Mouse (Mus musculus) cerebellum, adult (tissue): Measurements from ENCODE around the gene Gabrr2.
"Not testable (repeated sequence)": the region's sequence is repeated elsewhere in the genome, so short reads cannot be mapped to it uniquely, and the experiment has no call there.

Experiments
- ATAC-seq: cut with Nextera tagmentation; 2 replicates; pipeline ENCODE4 v1.9.2; 2017; ENCODE audit warnings: mild to moderate bottlenecking, moderate library complexity, mixed read lengths; ENCODE audit not compliant: insufficient number of reproducible peaks, low FRiP score, low TSS enrichment

Gabrr2 gene

DNA sequence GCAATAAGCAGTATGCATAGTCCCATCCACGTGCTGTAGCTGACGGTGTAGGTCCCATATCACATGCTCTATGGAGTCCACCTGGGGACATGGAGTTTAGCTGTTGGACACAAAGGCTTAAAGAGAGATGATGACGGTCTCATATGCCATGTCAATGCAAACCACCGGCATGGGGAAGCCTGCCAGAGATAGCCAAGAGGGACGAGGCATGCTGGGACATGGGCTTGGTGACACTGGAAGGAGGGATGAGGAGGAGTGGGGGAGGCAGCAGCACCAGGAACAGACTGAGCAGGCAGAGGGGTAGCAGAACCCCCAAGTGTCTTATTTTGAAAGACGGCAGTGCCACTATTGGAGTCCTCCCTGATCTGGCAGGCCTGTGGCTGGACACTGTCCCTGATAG is 5.0 kb downstream of the Gabrr2 start:
- ATAC-seq: no peak

GRCm38 (mm10) chr4:33068894-33069293 is 6.1 kb downstream of the Gabrr2 start:
- ATAC-seq: peak; percentile 94

GRCm38 (mm10) chr4:33070326-33070725 is 7.5 kb downstream of the Gabrr2 start:
- ATAC-seq: no peak

DNA sequence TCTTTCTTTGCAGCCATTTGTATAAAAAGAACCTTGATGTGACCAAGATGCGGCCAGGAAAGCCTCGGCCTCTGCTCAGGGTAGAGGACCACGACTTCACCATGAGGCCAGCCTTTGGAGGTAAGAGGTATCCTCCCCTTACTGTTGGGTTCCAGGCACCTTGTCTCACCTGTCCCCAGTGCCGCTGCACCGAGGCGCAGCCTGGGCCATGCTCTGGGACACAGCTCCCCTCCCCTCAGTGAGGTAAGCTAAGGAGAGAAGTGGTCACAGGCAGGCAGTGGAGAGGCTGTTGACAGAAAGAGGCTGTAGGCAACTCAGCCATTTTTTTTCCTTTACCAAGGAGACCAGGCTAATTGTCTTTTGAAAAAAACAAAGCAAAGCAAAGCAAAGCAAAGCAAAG is 8.5 kb downstream of the Gabrr2 start:
- no peak for ATAC-seq

- ATAC-seq: no peak
Measured at GRCm38 (mm10) chr4:33072526-33073161, 9.8 kb downstream of the Gabrr2 start.

- ATAC-seq: no peak
Measured at GRCm38 (mm10) chr4:33074406-33074805, 11.6 kb downstream of the Gabrr2 start.

- ATAC-seq: no peak
Measured at GRCm38 (mm10) chr4:33074851-33075250, 12.1 kb downstream of the Gabrr2 start.

GRCm38 (mm10) chr4:33075776-33076524 is 13.2 kb downstream of the Gabrr2 start:
- no peak for ATAC-seq

- no peak for ATAC-seq
Measured at GRCm38 (mm10) chr4:33077161-33077560, 14.4 kb downstream of the Gabrr2 start.

DNA sequence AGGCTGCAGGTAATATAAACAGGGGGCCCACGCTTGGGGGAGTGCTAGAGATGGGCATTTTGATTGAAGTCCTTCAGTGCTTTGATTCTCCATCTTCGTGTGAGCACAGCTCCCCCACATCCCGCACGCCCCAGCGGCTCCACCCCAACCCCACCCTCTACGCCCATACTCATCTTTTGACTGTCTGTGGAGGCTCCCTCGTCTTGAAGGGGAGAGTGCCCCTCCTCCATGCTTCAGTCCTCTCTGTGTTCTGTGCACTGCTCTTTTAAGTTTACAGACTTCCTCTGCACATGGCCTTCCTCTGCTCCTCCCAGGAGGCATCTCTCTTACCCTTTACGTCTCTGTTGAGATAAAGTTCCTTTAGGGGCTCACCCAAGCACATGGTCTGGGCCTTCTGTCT is 14.9 kb downstream of the Gabrr2 start:
- no peak for ATAC-seq

- no peak for ATAC-seq
Measured at GRCm38 (mm10) chr4:33078492-33078891, 15.7 kb downstream of the Gabrr2 start.

DNA sequence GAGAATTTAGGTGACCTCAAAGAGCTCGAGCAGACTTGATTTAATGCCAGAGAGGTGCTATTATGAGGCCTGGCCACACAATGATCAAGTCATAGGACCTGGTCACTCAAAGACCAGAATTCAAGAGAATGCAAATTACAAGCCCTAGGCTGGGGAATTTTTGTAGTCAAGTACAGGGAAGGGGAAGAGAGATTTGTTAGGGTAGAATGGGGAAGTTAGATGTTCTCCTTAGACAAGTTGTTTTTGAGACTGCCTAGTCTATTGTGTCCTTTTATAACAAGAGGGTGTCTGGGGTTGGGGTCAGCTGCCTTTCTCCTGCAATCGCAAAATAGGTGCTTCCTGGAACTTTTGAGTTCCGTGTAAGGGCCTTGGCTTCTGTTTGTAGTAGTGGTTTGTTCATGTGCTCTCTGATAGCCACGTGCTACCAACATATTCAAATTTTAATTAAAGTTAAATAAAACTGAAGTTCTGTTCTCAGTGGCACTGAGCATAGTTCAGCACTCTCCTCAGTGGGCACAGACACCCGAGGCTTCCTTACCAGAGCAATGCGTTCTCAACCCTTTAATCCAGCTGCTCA is 36.4 kb downstream of the Gabrr2 start:
- ATAC-seq: no peak

DNA sequence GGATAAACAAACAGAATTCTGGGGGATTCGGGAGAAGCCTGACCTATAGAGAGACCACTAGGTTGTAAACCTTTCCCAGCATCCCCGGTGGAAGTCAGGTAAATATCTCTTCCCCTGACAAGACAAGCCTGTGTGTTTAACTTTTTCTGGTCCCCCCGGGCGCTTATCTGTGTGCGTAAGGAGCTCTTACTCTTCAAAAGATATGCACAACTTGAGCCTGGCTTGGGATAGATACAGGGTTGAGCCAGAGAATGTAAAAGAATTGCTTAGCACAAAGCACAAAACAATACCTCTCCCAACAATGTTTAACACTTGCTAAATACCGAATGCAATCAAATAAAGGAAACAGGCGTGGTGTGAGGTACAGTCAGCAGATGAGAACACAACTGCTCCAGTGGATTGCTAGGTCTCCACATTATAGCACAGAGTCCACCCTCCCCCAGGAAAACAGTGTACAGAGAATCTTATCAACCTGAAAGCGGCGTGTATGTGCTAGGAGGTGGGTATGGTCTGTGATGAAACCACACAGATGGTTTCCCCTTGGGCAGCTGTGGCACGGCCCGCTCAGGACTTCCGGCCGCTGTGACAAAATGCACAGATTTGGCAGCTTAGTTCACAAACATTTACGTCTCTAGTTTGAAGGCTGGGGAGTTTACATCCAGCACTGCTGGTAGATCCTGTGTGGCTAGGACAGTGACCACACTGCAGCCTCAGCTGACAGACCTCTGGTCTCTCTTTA is 47.1 kb downstream of the Gabrr2 start:
- ATAC-seq: no peak

DNA sequence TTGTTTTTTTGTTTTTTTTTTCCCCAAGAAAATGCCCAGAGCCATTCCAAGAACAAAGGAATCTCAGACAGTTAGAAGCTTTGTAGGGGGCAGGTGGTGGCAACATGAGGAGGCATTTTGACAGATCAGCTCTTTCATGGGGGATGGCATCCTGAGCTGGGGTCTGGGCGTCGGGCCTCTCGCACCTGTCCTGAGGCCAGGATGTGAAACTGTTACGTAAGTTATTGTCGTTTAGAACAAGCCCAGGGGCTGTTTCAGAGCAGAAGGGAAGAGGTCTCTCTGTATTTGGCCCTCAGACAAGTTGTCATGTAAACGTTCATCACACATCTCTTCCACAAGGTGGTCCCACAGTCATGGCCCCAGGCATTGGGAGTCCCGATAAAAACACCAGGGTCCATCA is 48.0 kb downstream of the Gabrr2 start:
- no peak for ATAC-seq

DNA sequence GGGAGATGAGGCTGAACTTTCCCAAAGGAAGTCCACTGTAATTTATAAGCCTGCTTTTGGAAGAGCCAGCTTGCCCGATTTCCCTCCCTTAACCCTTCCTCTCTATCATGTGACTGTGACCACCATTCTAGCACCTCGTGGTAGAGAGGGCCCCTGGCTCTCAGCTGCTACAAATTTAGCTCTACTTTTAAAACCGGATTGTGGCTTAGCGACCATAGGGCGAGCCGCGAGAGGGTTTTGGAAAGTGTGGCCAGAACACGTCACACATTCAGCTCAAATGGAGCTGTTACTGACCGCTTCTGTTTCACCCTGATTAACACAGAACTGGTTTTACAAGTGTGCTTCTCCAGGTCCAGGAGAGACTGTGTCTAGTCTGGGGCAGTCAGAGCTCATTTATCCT is 48.6 kb downstream of the Gabrr2 start:
- no peak for ATAC-seq

- not testable (repeated sequence) for ATAC-seq
Measured at GRCm38 (mm10) chr4:33112866-33113265, 50.1 kb downstream of the Gabrr2 start.

DNA sequence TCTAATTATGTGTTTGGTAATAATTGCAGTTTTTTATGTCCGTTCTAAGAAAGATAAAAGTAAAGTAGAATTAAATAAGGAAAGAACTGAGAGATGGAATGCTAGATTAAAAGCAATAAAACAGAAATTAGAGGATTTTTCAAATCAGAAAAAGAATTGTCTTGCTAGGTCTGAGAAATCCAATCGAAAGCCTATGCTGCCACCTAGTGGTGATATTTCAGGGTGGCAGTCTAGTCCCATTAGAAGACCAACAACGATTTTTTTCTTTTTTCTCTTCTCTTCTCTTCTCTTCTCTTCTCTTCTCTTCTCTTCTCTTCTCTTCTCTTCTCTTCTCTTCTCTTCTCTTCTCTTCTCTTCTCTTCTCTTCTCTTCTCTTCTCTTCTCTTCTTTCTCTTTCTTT is 56.3 kb downstream of the Gabrr2 start:
- peak; percentile 56; the same call in 1 of the 2 replicates for ATAC-seq

DNA sequence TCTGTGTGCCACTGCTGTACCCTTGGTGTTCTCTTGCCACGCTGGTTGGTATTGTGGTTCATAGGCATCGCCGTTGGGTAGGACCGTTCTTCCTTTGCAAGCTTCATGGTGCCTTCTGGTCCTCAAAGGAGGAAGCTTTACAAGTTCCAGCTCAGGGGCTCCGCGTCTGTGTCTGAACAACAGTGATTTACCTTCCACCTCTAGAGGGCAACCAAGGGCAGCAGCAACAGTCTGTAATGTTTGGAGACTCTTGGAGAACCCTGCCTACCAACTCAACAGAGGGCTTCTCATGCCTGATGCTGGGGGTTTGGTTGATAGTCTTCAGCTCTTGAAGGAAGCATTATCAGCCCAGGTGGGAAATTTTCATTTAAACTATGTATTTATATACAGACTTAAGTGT is 61.7 kb downstream of the Gabrr2 start:
- peak; percentile 76; the same call in 1 of the 2 replicates for ATAC-seq

DNA sequence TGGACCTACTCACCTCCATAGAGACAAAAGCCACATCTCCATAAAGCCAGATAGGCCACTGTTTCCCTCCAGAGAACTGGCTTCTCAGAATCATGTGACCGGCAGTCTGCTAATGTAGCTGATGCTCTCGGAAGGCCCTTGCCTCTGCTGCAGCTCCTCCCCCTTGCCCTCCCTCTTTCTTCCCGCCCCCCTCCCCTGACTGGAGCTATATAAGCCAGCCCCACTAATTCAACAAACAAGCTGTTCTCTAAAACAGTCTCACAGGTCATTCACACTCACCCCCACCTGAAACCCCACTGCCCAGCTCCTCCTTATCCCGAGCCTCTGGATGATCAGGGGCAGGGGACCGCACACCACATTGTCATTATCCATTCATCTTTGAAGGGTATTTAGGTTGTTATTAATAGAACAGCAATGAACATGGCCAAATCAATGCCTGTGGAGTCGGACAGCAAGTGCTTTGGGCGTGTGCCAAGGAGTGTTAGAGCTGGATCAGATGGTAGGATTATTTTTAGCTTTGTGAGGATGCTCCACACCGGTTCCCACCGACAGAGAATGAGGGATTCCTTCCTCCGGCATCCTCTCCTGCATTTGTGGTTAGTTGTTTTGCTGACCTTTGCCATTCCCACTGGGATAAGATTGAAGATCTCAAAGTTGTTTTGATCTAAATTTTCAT is 62.7 kb downstream of the Gabrr2 start:
- ATAC-seq: peak; percentile 88

- no peak for ATAC-seq
Measured at GRCm38 (mm10) chr4:33132221-33132620, 69.4 kb downstream of the Gabrr2 start, which contains the start of gene Gabrr1. Gene Gabrr1 (plus strand): TSS chr4:33132521.
